Mouse (Mus musculus) CH12.LX (cell line): ENCODE data around the gene Sept9. TPM values are rescaled to one million over a fixed set of nuclear protein-coding genes. Genes with fewer than 3 reads are reported as not detected.

Source experiments
- DNase-seq: peaks from one replicate; pipeline ENCODE4 v3.0.0-alpha.2; 2013; ENCODE audit errors: extremely low read depth
- H3K27ac ChIP-seq: 2 replicates; pipeline ENCODE4 v1.5.1; 2012; ENCODE audit warnings: low read depth, mild to moderate bottlenecking, control low read depth, moderate library complexity; ENCODE audit not compliant: insufficient read depth
- H3K27me3 ChIP-seq: replicated peaks from 2 replicates; pipeline ENCODE3; 2012; ENCODE audit warnings: inconsistent platforms
- H3K36me3 ChIP-seq, 2 experiments: replicated peaks in 1 of 2; 2 replicates each; pipeline versions ENCODE3 to v1.6.1; 2012; ENCODE audit warnings: inconsistent platforms in 1 of 2, low read length in 1 of 2, mild to moderate bottlenecking in 1 of 2, mixed read lengths in 1 of 2, moderate library complexity in 1 of 2; ENCODE audit not compliant: control insufficient read depth in 1 of 2, insufficient read depth in 1 of 2
- H3K4me1 ChIP-seq, 2 experiments: 2 replicates each; pipeline ENCODE4 v1.6.1; 2012; ENCODE audit warnings: inconsistent platforms in 1 of 2, moderate library complexity in 1 of 2; ENCODE audit not compliant: insufficient read depth in 2 of 2, control insufficient read depth in 1 of 2
- H3K4me2 ChIP-seq: 2 replicates; pipeline ENCODE4 v1.6.1; 2012; ENCODE audit warnings: low read depth, mild to moderate bottlenecking, control low read depth; ENCODE audit not compliant: poor library complexity, insufficient read depth, severe bottlenecking
- H3K4me3 ChIP-seq, 3 experiments: fragments of 150-350 bp in 1 of 3; sonication (generic) in 1 of 3; replicated peaks in 1 of 3; 2 replicates each; pipeline versions ENCODE3 to v1.5.1; 2011 to 2012; ENCODE audit warnings: low read depth in 2 of 3, low read length in 2 of 3, mild to moderate bottlenecking in 2 of 3, moderate library complexity in 2 of 3, control low read depth in 1 of 3, improper control_type of control experiment in 1 of 3, inconsistent platforms in 1 of 3, mixed read lengths in 1 of 3; ENCODE audit not compliant: poor library complexity in 1 of 3
- H3K79me2 ChIP-seq: replicated peaks from 2 replicates; pipeline ENCODE4 v1.6.1; 2012; ENCODE audit warnings: mild to moderate bottlenecking, moderate library complexity; ENCODE audit not compliant: control insufficient read depth, poor library complexity, insufficient read depth, severe bottlenecking; ENCODE audit errors: extremely low read depth
- H3K9ac ChIP-seq: 2 replicates; pipeline ENCODE4 v1.6.1; 2012; ENCODE audit warnings: low read depth, mild to moderate bottlenecking, control low read depth, moderate library complexity; ENCODE audit not compliant: insufficient read depth
- H3K9me3 ChIP-seq: replicated peaks from 2 replicates; pipeline ENCODE3; 2012; ENCODE audit warnings: low read length, inconsistent platforms, mixed read lengths
- CTCF ChIP-seq, 2 experiments: IDR thresholded peaks in 1 of 2; conservative IDR thresholded peaks in 1 of 2; 2 replicates each; pipeline ENCODE4 v1.5.1; 2011 to 2012; ENCODE audit warnings: low read depth in 2 of 2, low read length in 2 of 2, improper control_type of control experiment in 1 of 2, inconsistent platforms in 1 of 2, mild to moderate bottlenecking in 1 of 2, moderate library complexity in 1 of 2
- EP300 ChIP-seq: IDR thresholded peaks from 2 replicates; pipeline ENCODE4 v1.6.1; 2011; ENCODE audit warnings: low read length, improper control_type of control experiment
- IRF4 ChIP-seq: IDR thresholded peaks from 2 replicates; pipeline ENCODE4 v1.6.1; 2014; ENCODE audit warnings: low read depth, mild to moderate bottlenecking, inconsistent platforms, low read length, improper control_type of control experiment
- JUN ChIP-seq: IDR thresholded peaks from 2 replicates; pipeline ENCODE4 v1.6.1; 2011; ENCODE audit warnings: low read depth, mild to moderate bottlenecking, low read length, improper control_type of control experiment, moderate library complexity; ENCODE audit not compliant: insufficient read depth
- MXI1 ChIP-seq: IDR thresholded peaks from 2 replicates; pipeline ENCODE4 v1.6.1; 2011; ENCODE audit warnings: mild to moderate bottlenecking, low read depth, low read length, improper control_type of control experiment
- NRF1 ChIP-seq: IDR thresholded peaks from 2 replicates; pipeline ENCODE4 v1.6.1; 2014; ENCODE audit warnings: low read depth, mild to moderate bottlenecking, inconsistent platforms, low read length, improper control_type of control experiment, moderate library complexity
- RCOR1 ChIP-seq: conservative IDR thresholded peaks from 2 replicates; pipeline ENCODE4 v1.6.1; 2012; ENCODE audit warnings: low read depth, mild to moderate bottlenecking, inconsistent platforms, low read length, improper control_type of control experiment
- SIN3A ChIP-seq: IDR thresholded peaks from 2 replicates; pipeline ENCODE4 v1.6.1; 2012; ENCODE audit warnings: low read length, improper control_type of control experiment, inconsistent platforms
- ZKSCAN1 ChIP-seq: IDR thresholded peaks from 2 replicates; pipeline ENCODE4 v1.6.1; 2012; ENCODE audit warnings: low read depth, inconsistent platforms, low read length, improper control_type of control experiment, borderline replicate concordance
- ZMIZ1 ChIP-seq: IDR thresholded peaks from 2 replicates; pipeline ENCODE4 v1.6.1; 2012; ENCODE audit warnings: low read depth, mild to moderate bottlenecking, inconsistent platforms, low read length, improper control_type of control experiment
- dilution Hi-C: fragments of 300-500 bp; cut with MboI; formaldehyde crosslinking; loops from 2 replicates; pipeline ENCODE4 v1.14.3; 2020; ENCODE audit warnings: low sequenced_read_pairs; ENCODE audit not compliant: extremely low pct_unique_long_range_greater_than_20kb, extremely low pct_ligation_motif_present
- in situ Hi-C: fragments of 300-500 bp; cut with MboI; formaldehyde crosslinking; loops from 3 replicates; pipeline ENCODE4 v1.14.3; 2019; ENCODE audit warnings: low sequenced_read_pairs, low pct_ligation_motif_present, low pct_unique_long_range_greater_than_20kb, mixed read lengths
- polyA plus RNA-seq: library from polyadenylated mRNA; unstranded; fragments of >175 nt; gene quantifications from 2 replicates; pipeline ENCODE4 v1.2.1, GENCODE M21; 2012; ENCODE audit warnings: low read depth; ENCODE audit not compliant: insufficient read length
- total RNA-seq, 2 experiments: library from RNA; depleted of rRNA; stranded (reverse); fragments of 300-350 nt in 1 of 2; fragments of >200 nt in 1 of 2; gene quantifications; 2 replicates each; pipeline ENCODE4 v1.2.3; 2012 to 2014

The Sept9 gene
- total and polyA plus RNA-seq, 3 experiments = 47.6 to 128 (median 110) TPM

- Histone ChIP-seq H3K27ac (peak overlapping the region; percentile 32), H3K4me3 (no peak overlapping the region), H3K27me3 (no peaks in the 10 kb centered on the region), H3K9me3 (no peaks in the 10 kb centered on the region), H3K79me2 (peaks cover 64% of the 10 kb centered on the region), H3K4me1 (peaks cover 54 to 88% of the 10 kb centered on the region in 2 experiments)
- in situ Hi-C loops = no loop called here
- peak; percentile 75 for DNase-seq
- TF ChIP-seq NRF1 = no peak
- TF ChIP-seq CTCF (conservative IDR thresholded peaks at IDR 0.05 in 1 of 2, IDR thresholded peaks at IDR 0.05 in 1 of 2; ENCODE audit: low read depth in 2 of 2, low read length in 2 of 2) = no peak
- TF ChIP-seq SIN3A = no peak
- TF ChIP-seq EP300 = peak; percentile 22; the same call in 1 of the 2 replicates
- no peak for TF ChIP-seq IRF4
- TF ChIP-seq, all 38 proteins: peak for 1
- Histone ChIP-seq H3K4me2 (no peak overlapping the region), H3K36me3 (peaks cover 10 to 69% of the 10 kb centered on the region in 2 experiments), H3K9ac (no peak overlapping the region)
- dilution Hi-C loops = no loop called here
Measured at GRCm38 (mm10) chr11:117338503-117338902, 139.0 kb downstream of the Sept9 start.

- no peak overlapping the region for H3K9ac ChIP-seq
Measured at GRCm38 (mm10) chr11:117339050-117339449, 139.6 kb downstream of the Sept9 start.

GRCm38 (mm10) chr11:117341218-117341617 lies 141.8 kb downstream of the Sept9 start:
- H3K9ac ChIP-seq = no peak overlapping the region
- peaks cover 58 to 88% of the 10 kb centered on the region in 2 experiments for H3K4me1 ChIP-seq
- no peak for DNase-seq
- no peak overlapping the region for H3K27ac ChIP-seq
- no peak overlapping the region for H3K4me2 ChIP-seq
- H3K9me3 ChIP-seq = no peaks in the 10 kb centered on the region
- H3K36me3 ChIP-seq = peaks cover 13 to 62% of the 10 kb centered on the region in 2 experiments
- dilution Hi-C loops = no loop called here
- H3K27me3 ChIP-seq = no peaks in the 10 kb centered on the region
- no peak overlapping the region for H3K4me3 ChIP-seq
- TF ChIP-seq RCOR1 (no peak), JUN (no peak), SIN3A (no peak), MXI1 (no peak)
- in situ Hi-C loops = no loop called here
- H3K79me2 ChIP-seq = peaks cover 54% of the 10 kb centered on the region

More at GRCm38 (mm10) chr11:117339050-117339449, 139.6 kb downstream of the Sept9 start:
- Histone ChIP-seq H3K4me3 (no peak overlapping the region), H3K4me2 (no peak overlapping the region), H3K9me3 (no peaks in the 10 kb centered on the region), H3K27me3 (no peaks in the 10 kb centered on the region), H3K4me1 (peaks cover 56 to 88% of the 10 kb centered on the region in 2 experiments), H3K36me3 (peaks cover 13 to 70% of the 10 kb centered on the region in 2 experiments), H3K79me2 (peaks cover 66% of the 10 kb centered on the region), H3K27ac (peak overlapping the region; percentile 32)
- TF ChIP-seq ZMIZ1 (no peak), ZKSCAN1 (peak; percentile 95)
- dilution Hi-C loops = no loop called here
- in situ Hi-C loops = no loop called here
- no peak for DNase-seq
